Mouse (Mus musculus) layer of hippocampus, adult 2 months (tissue): ENCODE data around the gene Inpp5a. TPM values are rescaled to one million over a fixed set of nuclear protein-coding genes. Genes with fewer than 3 reads are reported as not detected.

Experiments
- DNase-seq, 2 experiments: peaks; one replicate each; pipeline ENCODE4 v3.0.0; 2022; ENCODE audit warnings: low spot score in 2 of 2
- H3K27ac ChIP-seq: fragments of 200-600 bp; 2 replicates; pipeline ENCODE4 v1.8.1; 2022
- H3K4me3 ChIP-seq: fragments of 200-600 bp; 2 replicates; pipeline ENCODE4 v1.8.1; 2022; ENCODE audit warnings: mild to moderate bottlenecking
- CTCF ChIP-seq: fragments of 200-600 bp; conservative IDR thresholded peaks from 2 replicates; pipeline ENCODE4 v1.8.1; 2022; ENCODE audit warnings: antibody characterized with exemption, mild to moderate bottlenecking, moderate library complexity
- total RNA-seq, 2 experiments: library from RNA; stranded (reverse); gene quantifications; 2 replicates each; pipeline ENCODE4 v1.2.3; 2021

Gene Inpp5a
- total RNA-seq, 2 experiments from 2014 or later = 39.2 to 41.1 TPM

- no peak for TF ChIP-seq CTCF
- Histone ChIP-seq H3K4me3 (no peak overlapping the region), H3K27ac (no peak overlapping the region)
- no peak for DNase-seq
Observed at GRCm38 (mm10) chr7:139583094-139583737, 194.3 kb downstream of the Inpp5a start.

- Histone ChIP-seq H3K4me3 (no peak overlapping the region), H3K27ac (no peak overlapping the region)
- no peak for DNase-seq
- no peak for TF ChIP-seq CTCF
Observed at GRCm38 (mm10) chr7:139584221-139585175, 195.6 kb downstream of the Inpp5a start.

GRCm38 (mm10) chr7:139585183-139585821, 196.4 kb downstream of the Inpp5a start:
- Histone ChIP-seq H3K4me3 (no peak overlapping the region), H3K27ac (no peak overlapping the region)
- TF ChIP-seq CTCF = peak; percentile 38
- DNase-seq = no peak

DNA sequence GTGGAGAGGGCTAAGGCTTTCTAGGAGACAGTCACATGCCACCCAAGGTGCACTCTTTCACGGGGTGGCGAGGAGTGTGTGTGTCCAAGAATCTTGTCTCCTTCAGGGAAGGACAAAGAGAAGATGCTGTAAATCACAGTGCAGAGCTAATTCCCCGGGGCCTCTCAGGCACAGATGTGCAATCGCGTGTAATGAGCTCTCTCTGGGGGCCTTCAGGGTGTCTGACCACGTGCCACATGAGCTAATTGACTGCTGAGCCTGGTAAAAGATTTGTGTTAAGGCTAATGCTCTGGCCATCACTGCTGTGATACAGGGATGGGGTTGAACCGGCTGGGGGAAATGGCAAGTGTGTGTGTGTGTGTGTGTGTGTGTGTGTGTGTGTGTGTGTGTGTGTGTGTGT, 199.0 kb downstream of the Inpp5a start:
- TF ChIP-seq CTCF = no peak
- H3K4me3 ChIP-seq = no peak overlapping the region
- H3K27ac ChIP-seq = no peak overlapping the region
- DNase-seq = no peak

DNA sequence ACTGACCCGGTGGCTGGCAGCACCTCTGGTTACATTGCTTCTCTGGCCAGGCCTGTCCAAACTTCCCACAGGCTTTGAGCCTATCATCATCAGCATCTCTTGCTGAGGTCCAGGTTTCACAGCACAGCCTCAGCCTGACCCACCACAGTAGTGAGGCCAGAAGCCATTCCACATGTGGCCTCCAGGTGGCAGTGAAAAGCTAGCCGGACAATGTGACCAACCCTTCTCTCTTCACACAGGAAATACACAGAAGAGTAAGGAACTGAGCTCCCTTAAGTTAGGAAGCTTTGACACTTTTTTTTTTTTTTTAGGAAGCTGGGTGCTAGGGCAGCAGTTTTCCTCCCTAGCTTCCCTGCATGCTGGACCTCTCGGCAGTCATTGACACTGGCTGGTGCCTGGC, 201.4 kb downstream of the Inpp5a start:
- peak; percentile 85 for TF ChIP-seq CTCF
- H3K27ac ChIP-seq = no peak overlapping the region
- no peak overlapping the region for H3K4me3 ChIP-seq
- DNase-seq = peak; percentile 34 to 47

DNA sequence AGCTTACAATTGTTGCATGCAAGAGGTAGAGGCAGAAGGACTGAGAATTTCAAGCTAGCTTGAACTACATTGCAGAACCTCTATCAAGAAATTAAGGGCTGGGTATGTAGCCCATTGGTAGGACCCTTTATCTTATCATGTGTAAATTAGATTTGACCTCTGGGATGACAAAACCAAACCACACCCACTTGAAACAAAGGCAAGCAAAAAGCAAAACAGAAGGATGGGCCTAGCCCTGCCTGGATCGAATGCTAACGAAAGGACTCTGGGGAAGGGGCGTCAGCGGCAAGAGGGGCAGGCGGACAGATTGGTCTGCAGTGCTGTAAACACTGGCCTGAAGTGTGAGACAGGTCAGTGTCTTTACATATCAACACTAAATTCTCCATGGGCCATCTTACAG, 202.4 kb downstream of the Inpp5a start:
- Histone ChIP-seq H3K27ac (no peak overlapping the region), H3K4me3 (no peak overlapping the region)
- no peak for DNase-seq
- TF ChIP-seq CTCF = no peak

- no peak overlapping the region for H3K4me3 ChIP-seq
- H3K27ac ChIP-seq = no peak overlapping the region
- TF ChIP-seq CTCF = no peak
- DNase-seq = no peak
Observed at GRCm38 (mm10) chr7:139595311-139595710, 206.4 kb downstream of the Inpp5a start.

DNA sequence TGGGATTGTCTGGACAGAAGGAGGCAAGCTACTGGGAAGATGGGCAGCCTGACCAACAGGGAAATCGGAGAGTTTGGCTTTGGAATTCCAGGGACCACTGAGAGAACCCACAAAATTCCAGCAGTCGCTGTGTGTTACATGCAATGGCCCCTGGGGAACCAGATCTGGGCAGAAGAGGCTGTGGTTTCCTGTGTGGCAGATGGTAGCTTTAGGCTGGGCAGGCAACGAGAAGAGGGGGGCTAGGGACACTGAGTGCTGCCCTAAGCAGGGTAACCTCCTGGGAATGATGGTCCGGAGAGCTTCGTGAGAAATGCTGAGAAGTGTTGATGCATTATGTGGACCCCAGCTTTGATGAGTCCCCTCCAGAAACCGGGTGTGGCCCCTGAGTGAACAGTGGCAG, 207.0 kb downstream of the Inpp5a start:
- no peak overlapping the region for H3K4me3 ChIP-seq
- H3K27ac ChIP-seq = no peak overlapping the region
- no peak for DNase-seq
- no peak for TF ChIP-seq CTCF

DNA sequence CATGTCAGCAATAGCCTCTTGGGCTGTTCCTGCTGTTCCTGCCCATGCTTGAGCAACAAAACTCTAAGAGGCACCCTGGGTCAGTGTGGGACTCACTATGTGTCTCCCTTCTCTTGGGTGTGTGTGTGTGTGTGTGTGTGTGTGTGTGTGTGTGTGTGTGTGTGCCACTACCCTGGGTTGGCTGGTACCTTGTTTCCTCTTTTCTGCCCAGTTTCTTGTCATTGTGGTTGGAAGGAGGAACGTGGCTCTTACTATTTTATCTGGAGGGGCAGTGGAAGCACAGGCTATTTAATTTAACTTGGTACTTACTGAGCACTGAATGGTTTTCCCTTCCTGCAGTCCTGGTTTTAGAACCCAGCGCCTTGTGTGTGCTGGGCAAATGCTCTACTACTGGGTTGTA, 221.4 kb downstream of the Inpp5a start:
- DNase-seq = no peak
- no peak for TF ChIP-seq CTCF
- no peak overlapping the region for H3K27ac ChIP-seq
- no peak overlapping the region for H3K4me3 ChIP-seq

GRCm38 (mm10) chr7:139615767-139616766, 227.2 kb downstream of the Inpp5a start:
- TF ChIP-seq CTCF = peak; percentile 94
- DNase-seq = peak; percentile 72 to 78
- no peak overlapping the region for H3K27ac ChIP-seq

GRCm38 (mm10) chr7:139622568-139622967, 233.7 kb downstream of the Inpp5a start:
- Histone ChIP-seq H3K4me3 (no peak overlapping the region), H3K27ac (no peak overlapping the region)
- TF ChIP-seq CTCF = no peak
- DNase-seq = no peak

More at GRCm38 (mm10) chr7:139615767-139616766, 227.2 kb downstream of the Inpp5a start:
- H3K4me3 ChIP-seq = no peak overlapping the region

DNA sequence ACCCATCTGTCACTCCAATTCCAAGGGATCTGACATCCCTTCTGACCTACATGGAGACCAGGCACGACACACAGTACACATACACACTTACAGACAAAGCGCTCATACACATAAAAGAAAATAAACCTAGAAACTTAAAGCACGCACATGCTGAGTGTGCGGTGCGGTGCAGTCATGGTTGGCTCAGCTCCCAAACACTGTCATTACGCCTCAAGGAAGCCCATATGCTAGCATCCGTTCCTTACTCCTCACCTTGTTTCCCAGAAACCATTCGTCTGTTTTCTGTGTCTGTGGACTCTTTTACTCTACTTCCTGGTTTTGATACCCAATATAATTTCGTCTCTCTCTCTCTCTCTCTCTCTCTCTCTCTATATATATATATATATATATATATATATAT, 236.2 kb downstream of the Inpp5a start:
- Histone ChIP-seq H3K27ac (no peak overlapping the region), H3K4me3 (no peak overlapping the region)
- no peak for TF ChIP-seq CTCF
- no peak for DNase-seq

Other genes with a start within 250 kb of the Inpp5a start
- gene Lrrc27, start 176.1 kb upstream of the Inpp5a start, total RNA-seq = 1 to 10 TPM; 6.8 to 6.9 TPM
- gene Stk32c, start 175.8 kb upstream of the Inpp5a start, total RNA-seq = 100 to 1,000 TPM; 102 to 105 TPM
- gene Pwwp2b, start 140.6 kb upstream of the Inpp5a start, total RNA-seq = 10 to 100 TPM; 35.0 to 37.6 TPM
- gene Nkx6-2, start 193.7 kb downstream of the Inpp5a start, total RNA-seq = 1 to 10 TPM; 8.0 to 8.2 TPM